Mouse (Mus musculus): ENCODE measurements at regions not wholly inside any gene's neighbourhood (a gene's known extent, or its start where the extent isn't known, plus 50 kb on each side); places are given as distances from the start of the nearest gene placed in this dataset.
"Not testable (repeated sequence)": the region's sequence is repeated elsewhere in the genome, so short reads cannot be mapped to it uniquely, and the experiment has no call there.

GRCm38 (mm10) chr7:3073206-3073605 lies 95.8 kb downstream of the AU018091 start:
- peak in 1 of 3 experiments; percentile 1 for DNase-seq (ENCODE audit: low read depth in 3 of 3, low spot score in 3 of 3)
- 42% methylated on average over 3 of the region's 3 CpGs for WGBS (ENCODE audit: insufficient replicate concordance)
- ATAC-seq (ENCODE audit: insufficient read depth); H3K9ac ChIP-seq (replicated peaks); H3K4me1 ChIP-seq (replicated peaks; ENCODE audit: control insufficient read depth in 2 of 2, insufficient read depth in 2 of 2, low read length in 1 of 2); H3K27me3 ChIP-seq (ENCODE audit: control insufficient read depth, insufficient read depth, low read length); H3K9me3 ChIP-seq (ENCODE audit: control insufficient read depth, low read length); H3K4me3 ChIP-seq (ENCODE audit: insufficient read depth in 1 of 2, low read depth in 2 of 2, low read length in 2 of 2); H3K36me3 ChIP-seq (replicated peaks; ENCODE audit: control insufficient read depth, insufficient read depth, low read depth); H3K4me2 ChIP-seq (ENCODE audit: low read depth); H3K27ac ChIP-seq: not testable (repeated sequence)

Data from liver, embryonic 14.5 days (tissue).